Mouse (Mus musculus): ENCODE measurements at regions not wholly inside any gene's neighbourhood (a gene's known extent, or its start where the extent isn't known, plus 50 kb on each side); places are given as distances from the start of the nearest gene placed in this dataset.

DNA sequence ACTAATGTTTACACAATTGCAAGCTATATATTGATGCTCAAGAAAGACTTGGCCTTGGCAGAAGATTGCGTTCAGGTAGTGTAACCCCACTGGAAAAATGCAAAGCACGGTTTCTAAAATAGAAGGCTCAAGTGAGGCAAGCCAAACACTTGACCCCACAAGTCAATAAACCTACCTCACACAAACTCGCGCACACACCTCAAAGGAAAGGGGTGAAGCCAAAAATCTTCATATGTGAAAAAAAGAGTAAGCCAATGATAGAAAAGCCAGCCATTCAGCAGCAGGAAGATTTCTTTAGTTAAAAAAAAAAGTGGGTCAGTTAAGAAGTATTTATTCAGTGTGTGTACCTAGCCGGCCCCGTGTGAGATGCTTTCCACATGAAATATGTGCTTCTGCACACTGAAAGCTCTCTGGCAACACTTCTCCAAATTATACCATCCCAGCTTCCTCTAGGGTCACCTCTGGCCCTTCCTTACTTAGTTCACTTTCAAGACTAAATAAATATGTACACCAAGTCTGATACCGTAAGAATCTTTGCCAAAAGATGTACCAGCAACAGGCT lies 227.1 kb downstream of the Lmo4 start:
- ATAC-seq (replicated peaks; ENCODE audit: insufficient number of reproducible peaks, low FRiP score, low TSS enrichment, low read depth): no peak
- 87% methylated on average over 7 of the region's 7 CpGs for whole genome bisulfite sequencing
- Histone ChIP-seq H3K9me3 (replicated peaks; ENCODE audit: control insufficient read depth, low read length) (no peaks in the 10 kb centered on the region), H3K27ac (replicated peaks; ENCODE audit: low read depth, low read length) (no peak overlapping the region), H3K4me2 (ENCODE audit: low read depth, low read length) (no peak overlapping the region), H3K4me1 (ENCODE audit: control insufficient read depth, insufficient read depth, low read length) (no peaks in the 10 kb centered on the region), H3K4me3 (ENCODE audit: low read depth, low read length) (no peak overlapping the region), H3K36me3 (replicated peaks; ENCODE audit: control insufficient read depth, insufficient read depth, low read depth, low read length) (no peaks in the 10 kb centered on the region), H3K9ac (replicated peaks; ENCODE audit: low read length) (no peak overlapping the region), H3K27me3 (ENCODE audit: control insufficient read depth, insufficient read depth, low read length) (no peaks in the 10 kb centered on the region)
- DNase-seq (ENCODE audit: low spot score): no peak

GRCm38 (mm10) chr3:143973582-143973981 lies 231.4 kb downstream of the Lmo4 start:
- H3K4me3 ChIP-seq (ENCODE audit: low read depth, low read length): no peak overlapping the region
- no peaks in the 10 kb centered on the region for H3K9me3 ChIP-seq (replicated peaks; ENCODE audit: control insufficient read depth, low read length)
- H3K4me1 ChIP-seq (ENCODE audit: control insufficient read depth, insufficient read depth, low read length): no peaks in the 10 kb centered on the region
- H3K4me2 ChIP-seq (ENCODE audit: low read depth, low read length): no peak overlapping the region
- DNase-seq (ENCODE audit: low spot score) (no peak), ATAC-seq (replicated peaks; ENCODE audit: insufficient number of reproducible peaks, low FRiP score, low TSS enrichment, low read depth) (no peak)
- H3K36me3 ChIP-seq (replicated peaks; ENCODE audit: control insufficient read depth, insufficient read depth, low read depth, low read length): no peaks in the 10 kb centered on the region
- no peak overlapping the region for H3K9ac ChIP-seq (replicated peaks; ENCODE audit: low read length)
- no peaks in the 10 kb centered on the region for H3K27me3 ChIP-seq (ENCODE audit: control insufficient read depth, insufficient read depth, low read length)
- no peak overlapping the region for H3K27ac ChIP-seq (replicated peaks; ENCODE audit: low read depth, low read length)
- 87% methylated on average over 9 of the region's 9 CpGs for WGBS

DNA sequence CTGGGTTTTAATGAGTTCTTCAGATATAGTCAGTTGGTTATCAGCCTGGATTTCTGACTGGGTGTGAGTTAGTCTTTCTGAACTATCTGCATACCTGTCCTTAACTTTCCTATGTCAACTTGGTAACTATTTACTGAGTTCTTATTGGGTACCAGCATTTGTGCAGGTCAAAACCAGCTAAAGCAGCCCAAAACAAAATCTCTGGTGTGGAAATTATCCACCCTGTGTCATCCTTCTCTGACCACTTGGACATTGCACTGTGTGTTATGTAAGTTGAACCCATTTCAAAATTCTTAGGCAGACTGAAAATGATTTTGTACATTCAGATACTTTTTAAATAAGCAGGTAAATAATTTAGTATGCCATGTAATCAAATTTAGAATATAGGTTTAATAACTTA lies 232.7 kb downstream of the Lmo4 start:
- Histone ChIP-seq H3K9me3 (replicated peaks; ENCODE audit: control insufficient read depth, low read length) (no peaks in the 10 kb centered on the region), H3K4me3 (ENCODE audit: low read depth, low read length) (no peak overlapping the region), H3K9ac (replicated peaks; ENCODE audit: low read length) (no peak overlapping the region), H3K36me3 (replicated peaks; ENCODE audit: control insufficient read depth, insufficient read depth, low read depth, low read length) (no peaks in the 10 kb centered on the region), H3K4me1 (ENCODE audit: control insufficient read depth, insufficient read depth, low read length) (no peaks in the 10 kb centered on the region), H3K27me3 (ENCODE audit: control insufficient read depth, insufficient read depth, low read length) (no peaks in the 10 kb centered on the region), H3K4me2 (ENCODE audit: low read depth, low read length) (no peak overlapping the region), H3K27ac (replicated peaks; ENCODE audit: low read depth, low read length) (no peak overlapping the region)
- DNase-seq (ENCODE audit: low spot score) (no peak), ATAC-seq (replicated peaks; ENCODE audit: insufficient number of reproducible peaks, low FRiP score, low TSS enrichment, low read depth) (no peak)

DNA sequence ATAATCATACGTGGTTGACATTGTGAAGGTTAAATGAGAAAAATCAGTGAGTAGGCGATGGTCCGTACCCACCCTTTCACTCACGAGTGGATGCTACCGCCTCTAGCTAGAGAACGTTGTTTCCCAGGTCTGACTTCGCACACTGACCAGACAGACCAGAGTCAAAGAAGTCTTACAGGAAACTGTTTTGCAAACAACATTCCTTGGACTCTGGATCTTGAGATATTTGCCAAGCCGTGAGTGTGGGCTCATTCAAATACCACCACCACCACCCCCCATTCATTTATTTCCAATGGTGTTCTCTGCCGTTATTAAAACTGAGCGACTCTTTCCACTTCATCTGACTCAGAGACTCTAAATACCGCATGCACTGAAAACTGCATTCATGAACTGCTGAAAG lies 234.2 kb downstream of the Lmo4 start:
- no peak overlapping the region for H3K9ac ChIP-seq (replicated peaks; ENCODE audit: low read length)
- no peak overlapping the region for H3K27ac ChIP-seq (replicated peaks; ENCODE audit: low read depth, low read length)
- 89% methylated on average over 11 of the region's 11 CpGs for WGBS
- H3K27me3 ChIP-seq (ENCODE audit: control insufficient read depth, insufficient read depth, low read length): no peaks in the 10 kb centered on the region
- ATAC-seq (replicated peaks; ENCODE audit: insufficient number of reproducible peaks, low FRiP score, low TSS enrichment, low read depth) (no peak), DNase-seq (ENCODE audit: low spot score) (no peak)
- H3K36me3 ChIP-seq (replicated peaks; ENCODE audit: control insufficient read depth, insufficient read depth, low read depth, low read length): no peaks in the 10 kb centered on the region
- H3K4me2 ChIP-seq (ENCODE audit: low read depth, low read length): no peak overlapping the region
- no peaks in the 10 kb centered on the region for H3K9me3 ChIP-seq (replicated peaks; ENCODE audit: control insufficient read depth, low read length)
- no peaks in the 10 kb centered on the region for H3K4me1 ChIP-seq (ENCODE audit: control insufficient read depth, insufficient read depth, low read length)
- H3K4me3 ChIP-seq (ENCODE audit: low read depth, low read length): no peak overlapping the region

DNA sequence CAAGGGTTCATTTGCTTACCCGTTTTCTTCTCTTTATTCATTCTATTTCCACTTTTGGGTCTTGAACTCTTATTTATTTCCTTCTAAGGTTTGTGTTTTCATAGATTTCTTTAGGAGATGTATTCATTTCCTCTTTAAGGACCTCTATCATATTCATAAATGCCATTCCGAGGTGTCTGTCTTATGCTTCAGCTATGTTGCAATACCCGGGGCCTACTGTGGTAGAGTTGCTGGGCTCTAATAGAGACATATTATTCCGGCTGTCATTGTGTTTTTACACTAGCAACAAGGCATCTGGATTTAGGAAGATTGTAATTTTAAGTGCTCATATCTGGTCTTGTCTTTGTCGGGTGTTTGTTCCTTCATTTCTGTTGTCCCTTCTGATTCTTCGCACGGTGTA lies 249.5 kb downstream of the Lmo4 start:
- H3K4me2 ChIP-seq (ENCODE audit: low read depth, low read length): no peak overlapping the region
- WGBS: 92% methylated on average over 7 of the region's 7 CpGs
- DNase-seq (ENCODE audit: low spot score) (no peak), ATAC-seq (replicated peaks; ENCODE audit: insufficient number of reproducible peaks, low FRiP score, low TSS enrichment, low read depth) (no peak)
- no peaks in the 10 kb centered on the region for H3K27me3 ChIP-seq (ENCODE audit: control insufficient read depth, insufficient read depth, low read length)
- H3K9ac ChIP-seq (replicated peaks; ENCODE audit: low read length): no peak overlapping the region
- H3K4me3 ChIP-seq (ENCODE audit: low read depth, low read length): no peak overlapping the region
- H3K27ac ChIP-seq (replicated peaks; ENCODE audit: low read depth, low read length): no peak overlapping the region
- H3K9me3 ChIP-seq (replicated peaks; ENCODE audit: control insufficient read depth, low read length): no peaks in the 10 kb centered on the region
- no peaks in the 10 kb centered on the region for H3K36me3 ChIP-seq (replicated peaks; ENCODE audit: control insufficient read depth, insufficient read depth, low read depth, low read length)
- H3K4me1 ChIP-seq (ENCODE audit: control insufficient read depth, insufficient read depth, low read length): no peaks in the 10 kb centered on the region

GRCm38 (mm10) chr3:143954822-143955221 lies 250.2 kb downstream of the Lmo4 start:
- DNase-seq (ENCODE audit: low spot score): no peak
- ATAC-seq (replicated peaks; ENCODE audit: insufficient number of reproducible peaks, low FRiP score, low TSS enrichment, low read depth): no peak
- WGBS: 78% methylated on average over 6 of the region's 7 CpGs
- Histone ChIP-seq H3K4me2 (ENCODE audit: low read depth, low read length) (no peak overlapping the region), H3K4me3 (ENCODE audit: low read depth, low read length) (no peak overlapping the region), H3K9me3 (replicated peaks; ENCODE audit: control insufficient read depth, low read length) (no peaks in the 10 kb centered on the region), H3K9ac (replicated peaks; ENCODE audit: low read length) (no peak overlapping the region), H3K27ac (replicated peaks; ENCODE audit: low read depth, low read length) (no peak overlapping the region), H3K36me3 (replicated peaks; ENCODE audit: control insufficient read depth, insufficient read depth, low read depth, low read length) (no peaks in the 10 kb centered on the region), H3K27me3 (ENCODE audit: control insufficient read depth, insufficient read depth, low read length) (no peaks in the 10 kb centered on the region), H3K4me1 (ENCODE audit: control insufficient read depth, insufficient read depth, low read length) (no peaks in the 10 kb centered on the region)

DNA sequence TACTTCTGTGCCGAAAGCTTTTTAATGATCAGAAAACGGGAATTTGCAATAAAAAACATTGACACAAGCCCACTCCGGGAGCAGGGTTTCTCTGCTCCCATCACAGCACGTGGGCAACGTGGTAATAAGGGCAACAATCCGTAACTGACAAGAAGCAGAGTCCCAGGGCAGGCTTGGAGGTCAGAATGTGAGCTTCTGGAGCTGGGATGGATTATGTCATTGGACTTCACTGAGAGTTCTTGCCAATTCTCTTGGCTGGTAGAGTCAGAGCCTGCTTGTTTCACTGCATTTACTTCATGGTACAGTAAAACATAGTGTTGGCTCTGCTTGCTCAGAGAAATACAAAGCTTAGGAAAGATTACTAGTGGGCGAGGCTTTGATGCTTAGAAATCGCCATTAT lies 252.7 kb downstream of the Lmo4 start:
- Histone ChIP-seq H3K4me2 (ENCODE audit: low read depth, low read length) (no peak overlapping the region), H3K4me3 (ENCODE audit: low read depth, low read length) (no peak overlapping the region), H3K27ac (replicated peaks; ENCODE audit: low read depth, low read length) (no peak overlapping the region), H3K36me3 (replicated peaks; ENCODE audit: control insufficient read depth, insufficient read depth, low read depth, low read length) (no peaks in the 10 kb centered on the region), H3K9ac (replicated peaks; ENCODE audit: low read length) (no peak overlapping the region), H3K9me3 (replicated peaks; ENCODE audit: control insufficient read depth, low read length) (no peaks in the 10 kb centered on the region), H3K4me1 (ENCODE audit: control insufficient read depth, insufficient read depth, low read length) (no peaks in the 10 kb centered on the region), H3K27me3 (ENCODE audit: control insufficient read depth, insufficient read depth, low read length) (no peaks in the 10 kb centered on the region)
- ATAC-seq (replicated peaks; ENCODE audit: insufficient number of reproducible peaks, low FRiP score, low TSS enrichment, low read depth) (no peak), DNase-seq (ENCODE audit: low spot score) (peak; percentile 26)
- 85% methylated on average over 8 of the region's 8 CpGs for WGBS

GRCm38 (mm10) chr3:143949656-143950055 lies 255.4 kb downstream of the Lmo4 start:
- H3K4me3 ChIP-seq (ENCODE audit: low read depth, low read length): no peak overlapping the region
- DNase-seq (ENCODE audit: low spot score): peak; percentile 35
- WGBS: 21% methylated on average over 8 of the region's 8 CpGs

More at GRCm38 (mm10) chr3:143949656-143950055, 255.4 kb downstream of the Lmo4 start:
- Histone ChIP-seq H3K9me3 (replicated peaks; ENCODE audit: control insufficient read depth, low read length) (no peaks in the 10 kb centered on the region), H3K27me3 (ENCODE audit: control insufficient read depth, insufficient read depth, low read length) (no peaks in the 10 kb centered on the region), H3K27ac (replicated peaks; ENCODE audit: low read depth, low read length) (no peak overlapping the region), H3K36me3 (replicated peaks; ENCODE audit: control insufficient read depth, insufficient read depth, low read depth, low read length) (no peaks in the 10 kb centered on the region), H3K4me1 (ENCODE audit: control insufficient read depth, insufficient read depth, low read length) (no peaks in the 10 kb centered on the region), H3K9ac (replicated peaks; ENCODE audit: low read length) (no peak overlapping the region), H3K4me2 (ENCODE audit: low read depth, low read length) (no peak overlapping the region)
- ATAC-seq (replicated peaks; ENCODE audit: insufficient number of reproducible peaks, low FRiP score, low TSS enrichment, low read depth): peak; percentile 52; the same call in 1 of the 2 replicates

Measured in embryonic facial prominence, embryonic 11.5 days (tissue).